Mouse (Mus musculus) right cerebral cortex, postnatal 10 days (tissue): ENCODE measurements at regions not wholly inside any gene's neighbourhood (a gene's known extent, or its start where the extent isn't known, plus 50 kb on each side); places are given as distances from the start of the nearest gene placed in this dataset.
A peak's percentile ranks its signal among the peaks of the same experiment; 100 is the strongest.

Experiments used
- DNase-seq, 2 experiments: peaks; one replicate each; pipeline ENCODE4 v3.0.0; 2021; ENCODE audit warnings: low spot score in 2 of 2

GRCm38 (mm10) chr4:100616161-100616915 lies 137.7 kb downstream of the Ube2u start:
- DNase-seq = no peak

- no peak for DNase-seq
Observed at GRCm38 (mm10) chr4:100616916-100617488, 138.4 kb downstream of the Ube2u start.

DNA sequence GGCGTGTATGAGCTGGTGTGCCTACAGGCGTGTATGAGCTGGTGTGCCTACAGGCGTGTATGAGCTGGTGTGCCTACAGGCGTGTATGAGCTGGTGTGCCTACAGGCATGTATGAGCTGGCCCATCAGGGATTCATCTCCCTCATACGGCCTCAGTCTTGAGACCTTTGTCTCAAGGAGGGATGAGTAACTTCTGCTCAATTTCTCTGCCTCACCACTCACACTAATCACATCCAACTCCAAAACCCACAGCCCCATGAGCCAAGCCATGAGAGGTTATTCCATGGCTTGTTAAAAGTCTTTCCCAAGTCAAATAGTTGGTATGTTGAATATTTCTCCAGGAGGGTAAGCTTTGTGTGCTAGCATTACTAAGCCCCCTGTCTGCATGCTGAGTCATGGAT lies 146.0 kb downstream of the Ube2u start:
- DNase-seq = no peak

GRCm38 (mm10) chr4:100626551-100626950 lies 147.9 kb downstream of the Ube2u start:
- DNase-seq = no peak

DNA sequence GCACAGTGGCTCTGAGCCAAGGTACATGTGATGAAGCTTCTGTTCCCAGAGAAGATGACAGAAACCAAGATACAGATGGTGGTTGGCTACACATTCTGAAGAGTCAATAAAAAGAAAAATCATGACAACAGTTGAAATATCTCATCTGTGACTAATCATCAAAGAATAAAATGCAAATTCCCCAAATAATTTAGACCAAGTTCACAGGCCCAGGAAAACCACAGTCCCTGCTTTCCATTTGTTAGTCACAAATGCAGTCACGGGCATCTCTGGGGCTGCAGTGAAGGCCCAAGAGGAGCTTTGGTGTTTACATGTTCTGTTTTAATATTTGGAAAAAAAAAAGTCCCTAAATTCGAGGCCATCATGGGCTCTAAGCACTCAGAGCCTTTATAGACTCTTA lies 142.1 kb upstream of the Cachd1 start:
- DNase-seq = no peak

DNA sequence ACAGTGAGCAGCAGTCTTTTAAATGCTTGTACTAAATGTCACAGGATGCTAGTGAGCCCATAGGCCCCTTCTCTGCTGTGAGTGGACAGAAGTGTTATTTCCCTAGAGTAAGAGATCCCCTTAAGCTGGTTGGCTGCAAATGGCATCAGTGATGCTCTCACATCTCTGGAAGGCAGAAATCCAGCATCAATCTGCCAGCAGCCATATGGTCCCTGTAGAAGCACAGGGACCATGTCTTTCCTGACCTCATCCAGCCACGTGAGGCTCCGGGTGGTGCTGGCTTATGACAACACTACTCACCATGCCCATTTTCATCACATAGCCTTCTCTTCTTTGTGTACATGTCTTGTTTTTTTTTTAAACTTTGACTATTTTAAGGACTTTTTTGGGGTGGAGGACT lies 138.9 kb upstream of the Cachd1 start:
- DNase-seq = no peak

DNA sequence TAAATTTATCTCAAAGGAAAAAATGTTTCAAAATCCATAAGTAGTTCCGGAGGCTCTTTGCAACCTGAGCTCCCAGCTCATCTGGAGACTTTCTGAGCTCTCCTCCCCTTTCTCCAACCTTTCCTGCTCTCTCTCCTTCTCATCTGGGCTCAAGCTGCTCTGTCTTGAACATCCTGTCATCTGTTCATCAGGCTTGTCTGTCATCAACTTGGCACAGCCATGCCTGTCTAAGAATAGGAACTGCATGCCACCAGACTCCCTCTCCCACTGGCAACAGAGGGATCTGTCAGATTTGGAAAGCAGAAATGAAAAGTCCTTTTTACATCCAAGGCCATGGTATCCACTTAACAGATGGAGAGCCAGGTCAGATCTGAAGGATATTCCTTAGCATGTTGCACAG lies 115.3 kb upstream of the Cachd1 start:
- DNase-seq = peak; percentile 41 to 67

GRCm38 (mm10) chr4:100664619-100665264 lies 111.7 kb upstream of the Cachd1 start:
- DNase-seq = peak; percentile 25 to 47

DNA sequence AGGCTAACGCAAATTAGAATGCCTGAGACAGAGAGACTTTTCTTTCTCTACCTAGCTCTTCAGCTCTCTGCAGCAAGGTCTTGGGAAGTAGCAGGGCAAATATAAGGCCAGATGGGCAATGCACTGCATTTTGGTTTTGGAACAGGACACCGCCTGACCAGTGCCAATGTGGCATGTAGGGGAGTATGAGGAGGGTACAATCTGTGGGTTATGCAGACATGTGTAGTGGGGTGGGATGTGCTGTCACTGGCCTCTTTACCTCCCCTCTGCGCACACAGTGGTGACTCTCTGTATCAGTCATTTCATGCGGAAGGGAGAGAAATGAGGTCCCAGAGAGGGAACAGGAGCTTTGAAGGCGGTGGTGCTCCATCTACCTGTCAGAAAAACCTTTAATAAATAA lies 105.9 kb upstream of the Cachd1 start:
- no peak for DNase-seq

- DNase-seq = no peak
Observed at GRCm38 (mm10) chr4:100674916-100675315, 101.6 kb upstream of the Cachd1 start.

DNA sequence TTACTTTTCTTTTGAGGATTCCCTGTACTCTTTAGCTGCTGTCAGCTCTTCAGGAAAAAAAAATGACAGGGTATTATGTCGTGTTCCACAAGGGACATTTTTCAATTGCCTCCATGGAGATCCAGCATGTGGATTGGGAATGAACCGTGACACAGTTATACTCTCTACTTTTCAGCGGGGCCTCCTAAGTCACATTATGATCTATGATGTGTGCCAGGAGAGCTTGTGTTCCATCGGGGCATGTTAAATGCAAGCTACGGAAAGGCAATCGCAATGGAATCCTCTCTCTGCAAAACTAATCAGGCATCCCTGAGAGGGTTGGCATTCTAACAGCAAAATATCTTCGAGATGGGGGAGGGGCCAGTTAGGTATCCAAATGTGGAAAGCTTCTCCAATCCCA lies 92.7 kb upstream of the Cachd1 start:
- no peak for DNase-seq

DNA sequence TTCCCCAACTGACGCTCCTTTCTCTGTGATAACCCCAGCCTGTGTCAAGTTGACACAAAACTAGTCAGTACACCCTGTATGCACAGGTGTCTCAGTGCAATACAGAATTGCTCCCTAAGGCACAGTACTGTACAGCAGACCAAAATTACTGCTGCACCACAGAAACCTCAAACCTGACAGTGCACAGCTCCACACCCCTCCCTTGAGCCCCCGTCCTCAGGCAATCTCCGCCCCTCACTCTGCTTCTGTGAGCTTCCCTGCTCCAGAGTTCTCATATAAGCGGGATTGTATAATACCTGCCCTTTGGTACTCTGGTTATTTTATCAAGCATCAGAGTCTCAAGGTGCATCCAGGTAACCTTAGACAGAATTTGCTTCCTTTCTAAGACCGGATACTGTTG lies 76.5 kb upstream of the Cachd1 start:
- DNase-seq = peak in 1 of 2 experiments; percentile 10

DNA sequence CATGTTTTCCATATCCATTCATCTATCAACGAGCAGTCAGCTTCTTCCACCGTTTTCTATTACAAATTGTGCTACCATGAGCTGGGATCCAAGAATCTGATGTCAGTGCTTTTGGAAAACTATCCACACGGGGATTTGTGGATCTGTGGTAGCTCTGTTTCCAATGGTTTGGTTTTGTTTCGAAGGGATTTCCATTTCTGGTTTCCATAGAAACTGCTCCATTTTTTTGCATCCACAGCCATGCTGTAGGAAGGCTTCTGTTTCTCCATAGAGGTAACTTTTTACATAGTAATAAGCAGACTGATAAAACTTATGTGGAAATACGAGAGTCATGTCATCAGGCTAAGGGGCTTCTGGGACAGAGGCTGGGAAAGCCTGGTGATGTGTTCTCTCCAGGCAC lies 76.1 kb upstream of the Cachd1 start:
- no peak for DNase-seq

DNA sequence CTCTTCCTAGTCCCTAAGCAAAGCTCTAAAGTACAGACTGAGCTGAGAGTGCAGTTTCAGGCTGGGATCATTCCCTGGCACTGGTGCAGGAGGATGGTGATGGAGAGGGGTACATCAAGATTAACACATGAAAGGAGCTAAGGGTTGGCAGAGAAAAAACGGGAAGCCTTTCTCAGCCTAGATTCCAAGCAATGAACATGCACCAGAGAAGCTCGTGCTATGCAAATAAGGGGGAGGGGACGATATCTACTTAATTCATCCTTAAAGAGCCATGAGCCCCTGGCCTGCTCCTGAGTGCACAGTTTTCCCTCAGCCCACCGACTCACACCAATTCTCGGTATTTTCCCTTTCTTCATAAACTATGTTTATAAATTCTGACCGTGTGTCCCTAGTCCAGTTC lies 70.5 kb upstream of the Cachd1 start:
- no peak for DNase-seq

- DNase-seq = no peak
Observed at GRCm38 (mm10) chr4:100707125-100707524, 69.3 kb upstream of the Cachd1 start.

GRCm38 (mm10) chr4:100708247-100708646 lies 68.2 kb upstream of the Cachd1 start:
- DNase-seq = no peak

DNA sequence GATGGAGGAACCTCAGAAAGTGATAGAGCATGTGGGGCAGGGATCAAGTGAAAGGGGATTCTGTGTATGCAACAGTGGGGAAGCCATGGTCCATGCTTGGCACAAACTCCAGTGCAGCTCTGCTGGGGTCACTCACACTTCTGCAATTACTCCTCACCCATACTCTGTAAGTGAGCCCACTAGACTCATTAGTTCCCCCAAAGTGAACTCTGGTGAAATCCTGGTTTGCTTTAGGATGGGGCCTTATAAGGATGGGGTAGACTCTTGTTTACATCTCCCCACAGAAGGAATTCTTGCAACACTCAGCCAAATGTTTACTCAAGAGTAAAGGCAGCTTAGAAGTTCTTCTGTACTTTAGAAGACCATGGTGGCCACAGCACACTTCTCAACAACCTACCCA lies 62.2 kb upstream of the Cachd1 start:
- DNase-seq = no peak

GRCm38 (mm10) chr4:100717601-100718000 lies 58.9 kb upstream of the Cachd1 start:
- no peak for DNase-seq

- DNase-seq = peak; percentile 34 to 56
Observed at GRCm38 (mm10) chr4:100722532-100722931, 53.9 kb upstream of the Cachd1 start.

DNA sequence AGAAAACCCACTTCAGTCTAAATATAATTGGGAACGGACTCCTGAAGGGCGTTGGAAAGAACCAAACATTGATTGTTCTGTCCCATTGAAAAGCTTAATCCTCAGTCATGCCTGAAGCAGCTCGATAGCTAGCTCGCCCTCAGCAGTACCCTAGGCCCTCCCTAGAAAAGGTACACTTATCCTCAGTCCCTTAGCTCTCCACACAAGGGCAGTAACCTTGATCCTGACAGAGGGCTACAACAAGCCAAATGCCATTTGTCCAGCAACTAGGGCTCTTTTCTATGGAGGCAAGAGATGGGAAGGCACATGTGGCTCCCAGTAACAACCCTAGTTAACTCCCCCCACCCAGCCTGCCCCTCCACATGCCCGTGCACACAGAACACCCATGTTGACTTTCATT lies 53.4 kb upstream of the Cachd1 start:
- DNase-seq = no peak

GRCm38 (mm10) chr4:100725811-100726210 lies 50.7 kb upstream of the Cachd1 start:
- DNase-seq = no peak

DNA sequence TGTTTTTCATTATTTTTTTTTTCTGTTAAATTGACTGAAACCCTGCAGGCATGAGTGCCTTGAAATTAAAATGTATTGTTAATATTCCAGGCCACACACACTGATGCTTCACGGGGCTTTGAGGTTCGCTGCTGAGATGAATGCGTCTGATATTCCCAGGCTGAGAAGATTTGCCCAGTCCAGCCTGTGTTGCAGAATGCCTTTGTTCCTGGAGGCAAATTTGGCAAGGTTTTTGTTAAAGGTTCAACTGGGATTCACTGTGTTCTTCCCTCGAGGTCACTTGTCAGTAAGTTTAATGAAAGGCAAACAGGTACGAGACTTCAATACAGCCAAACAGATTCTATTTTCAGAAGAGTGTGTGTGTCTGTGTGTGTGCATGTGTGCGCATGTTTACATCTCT lies 50.0 kb upstream of the Cachd1 start:
- no peak for DNase-seq
